Mouse (Mus musculus) kidney, embryonic 14.5 days (tissue): ENCODE data around the gene Gabrp. TPM values are rescaled to one million over a fixed set of nuclear protein-coding genes. Genes with fewer than 3 reads are reported as not detected.

Source experiments
- ATAC-seq: fragments of 200-750 bp; cut with Nextera tagmentation; 2 replicates; pipeline ENCODE4 v1.8.0; 2017; ENCODE audit warnings: moderate number of reproducible peaks, mild to moderate bottlenecking, moderate TSS enrichment, moderate library complexity; ENCODE audit not compliant: low FRiP score, low TSS enrichment
- H3K27ac ChIP-seq: fragments of 300-500 bp; sonication (generic); 2 replicates; pipeline ENCODE4 v1.5.1; 2014; ENCODE audit warnings: low read depth, mild to moderate bottlenecking, low read length, moderate library complexity, mixed read lengths
- H3K27me3 ChIP-seq: fragments of 300-500 bp; sonication (generic); 2 replicates; pipeline ENCODE4 v1.6.1; 2014; ENCODE audit warnings: mild to moderate bottlenecking, low read length; ENCODE audit not compliant: control insufficient read depth, insufficient read depth
- H3K36me3 ChIP-seq: fragments of 300-500 bp; sonication (generic); 2 replicates; pipeline ENCODE4 v1.6.1; 2014; ENCODE audit warnings: low read length, mixed read lengths; ENCODE audit not compliant: control insufficient read depth, insufficient read depth
- H3K4me1 ChIP-seq: fragments of 300-500 bp; sonication (generic); 2 replicates; pipeline ENCODE4 v1.6.1; 2014; ENCODE audit warnings: low read length, mixed read lengths; ENCODE audit not compliant: control insufficient read depth, insufficient read depth
- H3K4me2 ChIP-seq: fragments of 300-500 bp; sonication (generic); replicated peaks from 2 replicates; pipeline ENCODE4 v1.6.1; 2014; ENCODE audit warnings: low read depth, mild to moderate bottlenecking, low read length
- H3K4me3 ChIP-seq: fragments of 300-500 bp; sonication (generic); 2 replicates; pipeline ENCODE4 v1.5.1; 2014; ENCODE audit warnings: mild to moderate bottlenecking, low read length
- H3K9ac ChIP-seq: fragments of 300-500 bp; sonication (generic); 2 replicates; pipeline ENCODE4 v1.6.1; 2014; ENCODE audit warnings: low read depth, mild to moderate bottlenecking, low read length, moderate library complexity
- H3K9me3 ChIP-seq: fragments of 300-500 bp; sonication (generic); 2 replicates; pipeline ENCODE4 v1.6.1; 2016; ENCODE audit warnings: low read length; ENCODE audit not compliant: control insufficient read depth
- WGBS: fragments of 180-500 bp; shearing (Covaris S2); extraction: QIAGEN DNeasy Blood & Tissue Kit; methylation state at CpG from one replicate; pipeline ENCODE4 v1.1.7; 2014; 5-methylcytosine and 5-hydroxymethylcytosine counted together
- polyA plus RNA-seq: library from polyadenylated mRNA; unstranded; fragments of >200 nt; fragmentation: Nextera tagmentation; extraction: Ambion mirVana; gene quantifications from 2 replicates; pipeline ENCODE4 v1.2.1, GENCODE M21; 2014

Gabrp gene
- polyA plus RNA-seq, 1 experiment from 2014 or later: 0.68 TPM

DNA sequence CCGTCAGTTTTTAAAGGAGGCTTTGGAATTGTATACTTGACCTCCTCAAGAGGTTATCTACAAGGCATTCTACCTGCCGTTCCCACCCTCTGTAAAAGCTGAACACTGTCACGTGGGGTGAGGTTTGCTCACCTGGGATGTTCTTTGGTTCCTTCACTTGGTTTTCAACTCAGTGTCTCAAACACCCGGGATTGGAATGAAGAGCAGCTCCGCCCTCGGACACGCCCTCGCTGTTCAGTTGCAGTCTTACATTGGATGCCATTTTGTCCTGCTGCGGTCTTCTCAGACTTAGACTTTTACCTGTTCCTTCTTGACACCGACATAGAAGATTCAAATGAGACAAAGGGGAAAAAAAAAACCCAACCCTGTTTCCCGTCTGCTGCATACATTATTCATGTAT, 34.6 kb downstream of the Gabrp start:
- H3K27me3 ChIP-seq: no peaks in the 10 kb centered on the region
- WGBS: 67% methylated on average over 11 of the region's 11 CpGs
- H3K9ac ChIP-seq: no peak overlapping the region
- no peak overlapping the region for H3K4me3 ChIP-seq
- H3K4me1 ChIP-seq: no peaks in the 10 kb centered on the region
- H3K36me3 ChIP-seq: no peaks in the 10 kb centered on the region
- H3K27ac ChIP-seq: no peak overlapping the region
- no peak overlapping the region for H3K4me2 ChIP-seq
- no peak for ATAC-seq
- H3K9me3 ChIP-seq: no peaks in the 10 kb centered on the region

- H3K9me3 ChIP-seq: no peaks in the 10 kb centered on the region
- no peaks in the 10 kb centered on the region for H3K4me1 ChIP-seq
- H3K4me3 ChIP-seq: no peak overlapping the region
- no peaks in the 10 kb centered on the region for H3K36me3 ChIP-seq
- H3K27ac ChIP-seq: no peak overlapping the region
- no peak for ATAC-seq
- no peaks in the 10 kb centered on the region for H3K27me3 ChIP-seq
- 85% methylated on average over 5 of the region's 5 CpGs for WGBS
- H3K9ac ChIP-seq: no peak overlapping the region
- no peak overlapping the region for H3K4me2 ChIP-seq
Measured at GRCm38 (mm10) chr11:33537390-33538125, 41.2 kb downstream of the Gabrp start.

- Histone ChIP-seq H3K36me3 (no peaks in the 10 kb centered on the region), H3K4me3 (no peak overlapping the region), H3K27me3 (no peaks in the 10 kb centered on the region), H3K4me2 (no peak overlapping the region), H3K27ac (no peak overlapping the region), H3K9ac (no peak overlapping the region), H3K4me1 (no peaks in the 10 kb centered on the region), H3K9me3 (no peaks in the 10 kb centered on the region)
- no peak for ATAC-seq
- WGBS: 90% methylated on average over 3 of the region's 3 CpGs
Measured at GRCm38 (mm10) chr11:33536636-33537035, 42.1 kb downstream of the Gabrp start.

DNA sequence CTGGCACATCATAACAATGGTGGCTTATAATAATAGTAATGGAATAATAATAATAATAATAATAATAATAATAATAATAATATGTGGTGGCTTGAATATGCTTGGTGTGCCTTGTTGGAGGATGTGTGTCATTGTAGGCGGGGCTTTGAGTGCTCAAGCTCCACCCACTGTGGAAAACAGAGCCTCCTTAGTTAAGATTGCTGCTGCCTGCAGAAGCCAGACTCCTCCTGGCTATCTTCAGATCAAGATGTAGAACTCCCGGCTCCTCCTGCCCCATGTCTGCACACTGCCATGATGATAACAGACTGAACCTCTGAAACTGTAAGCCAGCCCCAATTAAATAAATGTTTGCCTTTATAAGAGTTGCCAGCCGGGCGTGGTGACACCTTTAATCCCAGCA, 44.2 kb downstream of the Gabrp start:
- no peak overlapping the region for H3K27ac ChIP-seq
- H3K9me3 ChIP-seq: no peaks in the 10 kb centered on the region
- H3K36me3 ChIP-seq: no peaks in the 10 kb centered on the region
- no peak overlapping the region for H3K4me2 ChIP-seq
- H3K4me3 ChIP-seq: no peak overlapping the region
- no peaks in the 10 kb centered on the region for H3K27me3 ChIP-seq
- no peak for ATAC-seq
- no peaks in the 10 kb centered on the region for H3K4me1 ChIP-seq
- WGBS: 92% methylated on average over 4 of the region's 4 CpGs
- no peak overlapping the region for H3K9ac ChIP-seq

DNA sequence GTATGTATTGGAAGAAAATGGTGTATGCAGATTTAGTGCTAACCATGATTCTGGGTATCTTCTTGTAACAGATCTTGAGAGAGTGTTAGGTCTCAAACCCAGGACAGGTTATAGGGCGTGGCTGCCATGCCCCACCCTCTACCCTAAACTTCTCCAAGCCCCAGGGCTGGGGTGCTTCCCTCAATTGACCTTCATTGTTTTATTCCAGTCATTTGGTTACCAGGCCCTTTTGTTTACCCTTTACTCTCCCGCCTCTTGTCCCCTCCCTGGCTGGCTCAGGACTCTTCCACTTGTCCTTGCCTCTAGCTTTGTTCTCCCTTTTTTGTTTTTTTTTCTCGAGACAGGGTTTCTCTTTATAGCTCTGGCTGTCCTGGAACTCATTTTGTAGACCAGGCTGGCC, 45.2 kb downstream of the Gabrp start:
- 61% methylated on average over 3 of the region's 3 CpGs for WGBS
- Histone ChIP-seq H3K27ac (no peak overlapping the region), H3K36me3 (no peaks in the 10 kb centered on the region), H3K4me2 (no peak overlapping the region), H3K4me1 (no peaks in the 10 kb centered on the region), H3K9me3 (no peaks in the 10 kb centered on the region), H3K4me3 (no peak overlapping the region), H3K27me3 (no peaks in the 10 kb centered on the region), H3K9ac (no peak overlapping the region)
- no peak for ATAC-seq

DNA sequence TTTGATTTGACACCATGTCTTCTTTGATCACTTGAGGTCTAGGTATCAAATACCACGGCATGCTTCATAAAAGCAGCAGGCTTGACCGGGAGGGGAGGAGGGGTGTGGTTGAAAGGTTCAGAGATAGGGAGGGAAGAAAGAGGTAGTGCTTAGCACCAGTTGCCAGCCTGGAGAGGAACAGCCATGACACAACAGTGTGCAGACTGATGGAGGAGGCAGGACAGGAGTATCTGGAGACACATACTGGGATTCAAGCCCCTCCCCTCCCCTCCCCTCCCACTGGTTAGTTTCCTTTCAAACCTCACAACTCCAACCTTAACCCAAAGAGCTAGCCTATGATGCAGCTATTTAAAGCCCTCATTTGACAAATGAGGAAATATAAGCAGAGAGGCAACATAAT, 49.2 kb downstream of the Gabrp start:
- no peak overlapping the region for H3K4me2 ChIP-seq
- H3K27ac ChIP-seq: no peak overlapping the region
- H3K9ac ChIP-seq: no peak overlapping the region
- 0 out of 2 replicates have a peak, but pooled peaks have one; percentile 57 for ATAC-seq
- 42% methylated on average over 2 of the region's 2 CpGs for WGBS
- no peak overlapping the region for H3K4me3 ChIP-seq
- no peaks in the 10 kb centered on the region for H3K4me1 ChIP-seq
- no peaks in the 10 kb centered on the region for H3K27me3 ChIP-seq
- no peaks in the 10 kb centered on the region for H3K9me3 ChIP-seq
- H3K36me3 ChIP-seq: no peaks in the 10 kb centered on the region

GRCm38 (mm10) chr11:33513376-33513991, 65.3 kb downstream of the Gabrp start, which contains the start of gene Ranbp17:
TSS of gene Ranbp17 (minus strand) at chr11:33513746.
- Histone ChIP-seq H3K27ac (peak within 1 kb of the TSS; percentile 18; the same call in 1 of the 2 replicates), H3K9ac (peak within 1 kb of the TSS; percentile 72), H3K4me2 (peak within 1 kb of the TSS; percentile 67), H3K27me3 (no peaks in the 10 kb centered on the region), H3K4me1 (no peaks in the 10 kb centered on the region), H3K9me3 (0 out of 2 replicates have a peak, but pooled peaks cover 2% of the 10 kb centered on the region), H3K36me3 (no peaks in the 10 kb centered on the region), H3K4me3 (peak within 1 kb of the TSS; percentile 57)
- peak; percentile 90 for ATAC-seq
- WGBS: 2% methylated on average over 45 of the region's 72 CpGs

- no peaks in the 10 kb centered on the region for H3K27me3 ChIP-seq
- H3K9me3 ChIP-seq: 0 out of 2 replicates have a peak, but pooled peaks cover 2% of the 10 kb centered on the region
- H3K36me3 ChIP-seq: no peaks in the 10 kb centered on the region
- H3K9ac ChIP-seq: peak overlapping the region; percentile 72
- 0% methylated on average over 43 of the region's 43 CpGs for WGBS
- peak; percentile 93 for ATAC-seq
- H3K4me2 ChIP-seq: peak overlapping the region; percentile 67
- H3K4me3 ChIP-seq: peak overlapping the region; percentile 57
- peak overlapping the region; percentile 18; the same call in 1 of the 2 replicates for H3K27ac ChIP-seq
- H3K4me1 ChIP-seq: no peaks in the 10 kb centered on the region
Measured at GRCm38 (mm10) chr11:33512854-33513375, 65.8 kb downstream of the Gabrp start.

DNA sequence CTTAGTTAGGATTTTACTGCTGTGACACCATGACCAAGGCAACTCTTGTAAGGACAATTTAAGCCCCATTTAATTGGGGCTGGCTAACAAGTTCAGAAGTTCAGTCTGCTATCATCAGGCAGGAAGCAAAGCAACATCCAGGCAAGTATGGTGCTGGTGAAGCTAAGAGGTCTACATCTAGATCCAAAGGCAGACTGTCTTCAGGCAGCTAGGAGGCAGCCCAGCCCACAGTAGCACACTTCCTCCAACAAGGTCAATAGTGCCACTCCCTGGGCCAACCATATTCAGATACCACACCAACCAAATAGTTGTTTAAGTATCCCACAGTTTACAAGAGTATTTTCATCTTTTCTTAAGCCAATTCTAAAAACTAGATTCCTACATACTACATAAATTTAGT, 69.4 kb downstream of the Gabrp start:
- Histone ChIP-seq H3K4me2 (no peak overlapping the region), H3K4me3 (no peak overlapping the region), H3K4me1 (no peaks in the 10 kb centered on the region), H3K9me3 (no peaks in the 10 kb centered on the region), H3K27ac (no peak overlapping the region), H3K27me3 (no peaks in the 10 kb centered on the region), H3K9ac (no peak overlapping the region), H3K36me3 (no peaks in the 10 kb centered on the region)
- ATAC-seq: no peak
